Mouse (Mus musculus): Measurements from ENCODE around the gene Larp4. TPM values are rescaled to one million over a fixed set of nuclear protein-coding genes. Genes with fewer than 3 reads are reported as not detected.

The Larp4 gene
- total RNA-seq, 2 experiments from 2014 or later = 76.8 to 80.8 TPM

- no peak for DNase-seq (ENCODE audit: low spot score in 2 of 2)
These were observed 34.9 kb downstream of the Larp4 start for GRCm38 (mm10) chr15:100004677-100005273.

- DNase-seq (ENCODE audit: low spot score in 2 of 2) = no peak
These were observed 36.3 kb downstream of the Larp4 start for GRCm38 (mm10) chr15:100006180-100006579.

- DNase-seq (ENCODE audit: low spot score in 2 of 2) = no peak
These were observed 48.5 kb downstream of the Larp4 start for GRCm38 (mm10) chr15:100018280-100018899.

DNA sequence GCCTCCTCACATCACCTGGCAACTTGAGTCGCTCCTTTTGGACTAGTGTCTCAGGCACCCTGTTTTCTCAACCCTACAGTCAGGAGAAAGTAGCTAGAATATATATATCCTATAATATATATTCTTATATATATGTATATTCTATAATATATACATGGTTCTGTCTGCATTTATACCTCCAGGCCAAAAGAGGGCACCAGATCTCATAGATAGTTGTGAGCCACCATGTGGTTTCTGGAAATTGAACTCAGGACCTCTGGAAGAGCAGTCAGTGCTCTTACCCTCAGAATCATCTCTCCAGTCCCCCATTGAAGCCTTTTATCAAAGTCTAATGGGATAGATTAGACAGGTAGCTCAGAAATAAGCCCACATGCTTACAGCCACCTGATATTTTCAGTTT lies 51.3 kb downstream of the Larp4 start:
- no peak for DNase-seq (ENCODE audit: low spot score in 2 of 2)

DNA sequence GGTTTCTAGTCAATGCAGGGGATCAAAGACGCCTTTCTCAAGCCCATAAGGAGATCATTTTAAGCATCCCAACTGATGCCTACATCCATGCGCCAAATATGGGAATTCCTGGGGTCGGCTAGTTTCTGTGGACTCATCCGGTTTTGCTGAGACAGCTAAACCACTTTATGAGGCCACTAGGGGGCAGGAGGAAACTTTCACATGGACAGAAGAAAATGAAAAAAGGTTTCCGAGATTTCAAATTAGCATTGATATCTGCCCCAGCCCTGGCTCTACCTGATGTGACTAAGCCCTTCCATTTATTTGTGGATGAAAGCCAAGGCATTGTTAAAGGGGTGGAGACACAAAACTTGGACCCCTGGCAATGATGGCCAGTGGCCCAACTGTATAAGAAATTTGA lies 53.1 kb downstream of the Larp4 start:
- peak; percentile 33 to 36 for DNase-seq (ENCODE audit: low spot score in 2 of 2)

- DNase-seq (ENCODE audit: low spot score in 2 of 2) = no peak
These were observed 55.4 kb downstream of the Larp4 start for GRCm38 (mm10) chr15:100025076-100025834.

DNA sequence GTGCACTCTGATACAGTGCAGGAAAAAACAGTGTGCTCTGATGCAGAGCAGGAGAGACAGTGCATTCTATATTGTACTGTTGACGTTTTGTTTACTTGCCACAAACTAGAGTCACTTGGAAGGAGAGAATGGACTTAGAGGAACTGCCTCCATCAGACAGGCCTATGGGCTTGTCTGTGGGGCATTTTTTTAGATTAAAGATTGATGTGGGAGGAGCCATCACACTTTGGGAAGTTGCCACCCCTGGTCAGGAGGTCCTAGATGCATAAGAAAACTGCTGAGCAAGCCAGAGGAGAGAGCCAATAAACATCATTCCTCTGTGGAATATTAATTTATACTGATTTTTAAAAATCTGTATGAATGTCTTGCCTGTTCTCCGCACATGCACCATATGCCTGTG lies 58.3 kb downstream of the Larp4 start:
- no peak for DNase-seq (ENCODE audit: low spot score in 2 of 2)

DNA sequence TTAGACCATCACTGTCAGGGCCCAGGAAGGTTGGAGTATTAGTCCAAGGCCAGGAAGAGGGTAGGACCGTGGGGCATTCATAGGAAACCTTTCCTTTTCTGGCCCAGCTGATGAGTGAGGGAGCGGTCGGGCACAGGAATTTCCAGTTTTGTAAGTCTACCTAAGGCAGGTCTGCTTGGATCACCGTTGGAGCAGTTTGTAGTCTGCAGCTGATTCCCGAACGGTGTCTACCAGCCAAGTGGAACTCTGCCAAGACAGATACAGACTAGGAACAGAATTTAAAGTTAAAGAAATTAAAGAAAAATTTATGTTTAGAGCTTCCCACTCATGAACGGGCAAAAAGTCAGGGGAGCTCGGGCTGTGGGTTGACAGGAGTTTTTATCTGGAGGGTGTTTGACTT lies 59.6 kb downstream of the Larp4 start:
- no peak for DNase-seq (ENCODE audit: low spot score in 2 of 2)

DNA sequence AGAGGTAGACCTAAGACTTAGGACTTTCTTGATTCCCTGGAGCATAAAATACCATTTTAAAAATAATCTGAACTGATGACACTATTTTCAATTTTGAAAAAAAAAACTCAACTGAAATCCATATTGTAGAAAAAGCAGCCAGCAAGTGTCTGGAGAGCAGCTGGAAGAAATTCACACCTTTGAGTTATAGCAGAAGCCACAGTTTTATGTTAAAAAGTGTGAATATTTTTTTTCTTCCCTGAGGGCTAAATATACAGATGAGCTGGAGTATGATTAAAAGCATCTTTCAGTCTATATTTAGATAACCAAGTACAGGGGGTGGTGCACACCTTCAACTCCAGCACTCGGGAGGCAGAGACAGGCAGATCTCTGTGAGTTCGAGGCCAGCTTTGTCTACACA lies 60.0 kb downstream of the Larp4 start:
- DNase-seq (ENCODE audit: low spot score in 2 of 2) = no peak

GRCm38 (mm10) chr15:100032546-100032945 lies 62.7 kb downstream of the Larp4 start:
- DNase-seq (ENCODE audit: low spot score in 2 of 2) = no peak

DNA sequence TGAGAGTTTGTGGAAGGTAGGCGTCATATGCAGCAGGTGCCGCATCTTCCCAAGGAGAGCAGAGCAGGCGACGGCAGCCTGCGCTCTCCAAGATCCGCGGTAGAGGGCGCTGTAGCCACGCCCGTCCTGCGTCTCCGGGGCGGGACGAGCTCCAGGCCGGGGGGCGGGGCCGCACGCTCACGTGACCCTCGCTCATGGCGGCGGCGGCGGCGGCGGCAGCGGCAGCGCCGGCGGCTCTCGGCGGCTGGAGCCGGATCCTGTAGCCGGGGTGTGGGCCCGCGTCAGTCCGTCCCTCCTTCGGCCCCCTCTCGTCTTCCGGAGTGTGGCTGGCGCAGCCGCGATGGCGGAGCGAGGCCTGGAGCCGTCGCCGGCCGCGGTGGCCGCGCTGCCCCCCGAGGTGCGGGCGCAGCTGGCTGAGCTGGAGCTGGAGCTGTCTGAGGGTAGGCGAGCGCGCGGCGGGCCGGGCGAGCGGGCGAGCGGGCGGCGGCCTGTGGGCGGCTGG lies 68.7 kb downstream of the Larp4 start, which contains the start of gene Dip2b:
Gene Dip2b, plus strand, starts transcription at position 195 of the 502 bp plus-strand sequence.
- DNase-seq (ENCODE audit: low spot score in 2 of 2) = peak; percentile 99

DNA sequence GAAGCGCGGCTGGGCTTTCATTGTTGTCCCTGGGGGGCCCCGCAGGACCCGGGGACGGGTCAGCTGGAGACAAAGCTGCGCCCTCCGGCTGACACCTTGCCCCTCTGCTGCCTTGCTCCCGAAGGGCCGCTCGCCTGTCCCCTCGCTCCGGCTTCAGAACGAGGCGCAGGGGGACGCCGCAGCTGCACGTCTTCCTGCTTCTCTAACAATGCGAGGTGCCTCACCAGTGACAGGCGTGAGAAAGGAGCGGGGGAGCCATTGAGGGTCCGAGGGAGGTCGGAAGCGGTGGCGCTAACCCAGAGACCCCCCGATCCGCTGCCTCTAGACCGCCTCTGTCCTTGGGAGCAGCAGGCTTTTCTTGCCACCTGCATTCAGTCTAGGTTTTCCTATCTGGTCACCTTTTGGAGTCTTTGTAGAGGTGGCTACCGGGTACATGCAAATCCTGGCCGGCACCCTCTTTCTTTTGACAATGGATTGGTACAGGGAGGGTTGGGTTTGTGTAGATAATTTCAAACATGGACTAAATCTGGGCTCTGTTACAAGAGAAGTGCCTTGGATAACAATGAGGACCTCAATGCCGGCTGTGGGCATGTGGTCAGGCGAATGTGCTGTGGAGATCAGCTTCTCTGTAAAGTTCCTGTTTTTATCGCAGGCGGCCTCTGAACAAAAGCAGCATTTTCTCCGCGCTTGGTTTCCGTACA lies 69.3 kb downstream of the Larp4 start:
- peak in 1 of 2 experiments; percentile 53 for DNase-seq (ENCODE audit: low spot score in 2 of 2)

GRCm38 (mm10) chr15:100040541-100041266 lies 70.8 kb downstream of the Larp4 start:
- DNase-seq (ENCODE audit: low spot score in 2 of 2) = no peak

- DNase-seq (ENCODE audit: low spot score in 2 of 2) = no peak
These were observed 71.6 kb downstream of the Larp4 start for GRCm38 (mm10) chr15:100041267-100042047.

GRCm38 (mm10) chr15:100042048-100042400 lies 72.2 kb downstream of the Larp4 start:
- DNase-seq (ENCODE audit: low spot score in 2 of 2) = no peak

DNA sequence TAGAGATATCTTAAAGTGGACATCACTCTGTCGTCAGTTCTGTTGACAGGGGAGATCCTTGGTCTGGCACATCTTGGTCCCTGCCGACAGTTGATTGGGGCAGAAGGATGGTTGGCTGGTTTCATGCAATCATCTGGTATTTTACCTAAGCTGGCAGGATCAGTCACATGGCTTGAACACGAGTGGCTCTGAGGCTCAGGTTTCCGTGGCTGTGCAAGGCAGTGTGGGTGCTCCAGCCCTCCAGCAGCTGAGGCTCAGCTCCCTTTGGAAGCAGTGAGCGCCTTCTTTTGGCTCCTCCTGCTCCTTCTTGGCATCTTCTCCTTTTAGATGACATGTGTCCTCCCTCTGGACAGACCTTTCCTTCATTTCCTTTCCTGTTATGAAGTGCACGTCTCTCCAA lies 75.7 kb downstream of the Larp4 start:
- no peak for DNase-seq (ENCODE audit: low spot score in 2 of 2)

GRCm38 (mm10) chr15:100049496-100050087 lies 79.7 kb downstream of the Larp4 start:
- DNase-seq (ENCODE audit: low spot score in 2 of 2) = no peak

DNA sequence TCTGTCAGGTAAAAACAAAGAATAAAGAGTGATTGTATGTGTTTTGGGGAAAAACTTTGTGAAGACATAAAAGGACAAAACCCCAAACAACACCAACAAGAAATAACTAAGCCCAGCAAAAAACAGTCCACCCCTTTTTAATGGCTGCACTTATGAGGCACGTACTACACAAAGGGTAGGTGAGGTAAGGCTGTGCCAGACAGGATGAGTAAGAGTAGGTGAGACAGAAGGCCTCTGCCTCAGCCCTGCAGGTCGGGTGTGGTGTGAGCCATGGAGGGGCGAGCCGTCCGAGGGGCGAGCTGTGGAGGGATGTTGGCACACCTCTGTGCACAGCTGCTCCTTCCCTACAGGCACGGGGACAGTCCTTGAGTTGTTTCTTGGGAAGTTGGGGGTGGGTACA lies 81.1 kb downstream of the Larp4 start:
- DNase-seq (ENCODE audit: low spot score in 2 of 2) = no peak

GRCm38 (mm10) chr15:100052726-100053125 lies 82.9 kb downstream of the Larp4 start:
- no peak for DNase-seq (ENCODE audit: low spot score in 2 of 2)
